Mouse (Mus musculus) kidney, adult 2 months (tissue): ENCODE measurements around the gene Zfp384.

ENCODE experiments used
- CTCF ChIP-seq: fragments of 200-500 bp; conservative IDR thresholded peaks from 2 replicates; pipeline ENCODE4 v1.5.1; 2011; ENCODE audit warnings: low read depth, mild to moderate bottlenecking, control low read depth, low read length, moderate library complexity, mixed read lengths; ENCODE audit not compliant: insufficient read depth, insufficient read length
- POLR2A ChIP-seq: fragments of 200-500 bp; IDR thresholded peaks from one replicate; pipeline ENCODE4 v1.6.1; 2011; ENCODE audit warnings: low read depth, low read length, control low read depth

DNA sequence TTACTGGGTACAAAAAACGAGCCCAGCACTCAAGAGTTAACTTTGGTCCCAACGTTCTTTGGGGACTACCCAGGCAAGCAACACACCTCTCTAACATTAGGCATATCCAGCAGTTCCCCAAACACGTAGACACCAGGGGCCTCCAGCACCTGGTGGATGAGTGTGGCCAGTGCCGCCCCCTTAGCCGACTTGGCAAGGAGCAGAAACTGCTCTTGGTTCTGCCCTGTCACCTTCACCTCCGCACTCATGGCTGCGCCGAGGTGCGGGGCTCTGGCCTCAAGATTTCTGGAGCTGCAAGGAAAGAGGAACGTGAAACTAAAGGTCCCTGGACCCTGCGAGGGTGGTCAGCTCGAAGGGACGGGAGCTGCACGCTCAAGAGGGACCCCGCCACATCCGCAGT lies 44.3 kb upstream of the Zfp384 start:
- TF ChIP-seq POLR2A (no peak), CTCF (no peak)
